Mouse (Mus musculus): ENCODE measurements at regions not wholly inside any gene's neighbourhood (a gene's known extent, or its start where the extent isn't known, plus 50 kb on each side); places are given as distances from the start of the nearest gene placed in this dataset.

- no peak for TF ChIP-seq MAFK (IDR thresholded peaks at IDR 0.05; ENCODE audit: insufficient read depth, low read depth, low read length)
- TF ChIP-seq ZNF384 (IDR thresholded peaks at IDR 0.05; ENCODE audit: low read depth, low read length): no peak
- no peak for TF ChIP-seq HCFC1 (IDR thresholded peaks at IDR 0.05; ENCODE audit: borderline replicate concordance, insufficient read depth, low read length)
Observed at GRCm38 (mm10) chr1:155472112-155472955, 55.1 kb upstream of the Xpr1 start.

Measured in ES-E14 (cell line).